Mouse (Mus musculus) kidney, postnatal 4 days (tissue): Measurements from ENCODE around the gene Cdc123.
A peak's percentile ranks its signal among the peaks of the same experiment; 100 is the strongest.

Experiments used
- DNase-seq, 2 experiments: peaks; one replicate each; pipeline ENCODE4 v3.0.0; 2021; ENCODE audit warnings: mixed read lengths in 2 of 2

The Cdc123 gene

GRCm38 (mm10) chr2:5804440-5805045, 40.4 kb downstream of the Cdc123 start:
- no peak for DNase-seq

- DNase-seq: no peak
Measured at GRCm38 (mm10) chr2:5801927-5802590, 42.9 kb downstream of the Cdc123 start.

DNA sequence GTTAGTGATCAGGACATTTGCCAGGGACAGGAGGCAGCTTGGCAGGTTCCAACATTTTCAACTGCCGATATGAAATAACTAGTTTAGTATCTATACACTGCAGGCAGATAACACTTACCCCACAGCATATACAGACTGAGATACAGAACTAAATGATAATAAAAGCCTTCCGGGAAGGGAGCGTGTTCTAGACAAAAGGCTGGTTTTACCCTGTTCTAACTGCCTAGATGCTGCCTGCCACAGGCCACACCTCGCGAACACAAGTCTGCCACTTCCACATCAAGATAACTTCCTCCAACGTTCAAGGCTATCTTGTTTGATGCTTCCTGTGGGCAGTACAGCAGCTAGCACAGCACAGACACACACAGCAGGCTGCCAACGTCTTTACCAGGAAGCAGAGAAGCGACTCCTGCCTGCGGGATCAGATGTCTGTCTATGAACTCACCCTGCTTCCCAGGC, 43.8 kb downstream of the Cdc123 start:
- DNase-seq: no peak

DNA sequence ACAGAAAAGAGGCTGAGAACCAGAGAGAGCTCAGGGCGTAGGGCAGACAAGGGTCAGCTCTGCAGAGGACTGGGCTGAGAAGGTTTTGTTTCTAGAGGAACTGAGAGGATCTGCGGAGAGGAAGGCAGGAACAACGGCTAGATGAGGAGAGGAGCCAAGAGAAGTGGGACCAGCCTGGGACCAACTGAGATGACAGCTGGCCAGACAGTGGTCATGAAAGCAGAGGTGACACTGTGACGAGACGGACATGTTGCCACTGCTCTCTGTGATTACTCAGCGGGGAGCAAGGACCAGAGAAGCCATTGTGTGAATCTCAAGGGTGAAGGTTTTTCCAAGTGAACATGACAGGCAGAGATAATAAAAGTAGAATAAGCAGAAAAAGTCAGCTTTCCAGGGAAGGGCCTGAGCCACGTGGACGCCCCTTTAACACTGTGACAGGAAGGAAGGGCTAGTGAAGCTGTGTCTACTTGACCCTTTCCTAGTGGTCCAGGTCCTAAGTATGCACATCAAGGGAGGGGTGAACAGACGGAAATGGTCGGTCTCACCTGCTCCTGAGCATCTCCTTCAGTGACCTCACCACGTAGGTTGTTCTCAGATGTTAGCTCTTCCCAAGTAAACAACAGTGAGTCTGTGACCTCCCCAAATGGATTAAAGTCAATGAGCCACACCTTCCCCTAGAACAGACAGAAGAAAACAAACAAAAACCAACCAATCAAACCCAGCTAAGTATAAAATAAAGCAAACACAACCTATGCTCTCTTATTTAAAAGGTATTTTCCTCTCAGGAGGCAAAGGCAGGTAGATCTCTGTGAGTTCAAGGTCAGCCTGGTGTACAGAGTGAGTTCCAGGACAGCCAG, 46.9 kb downstream of the Cdc123 start:
- DNase-seq: no peak

GRCm38 (mm10) chr2:5793771-5794170, 51.2 kb downstream of the Cdc123 start:
- peak; percentile 32 to 49 for DNase-seq

GRCm38 (mm10) chr2:5792056-5792455, 52.9 kb downstream of the Cdc123 start:
- DNase-seq: no peak

DNA sequence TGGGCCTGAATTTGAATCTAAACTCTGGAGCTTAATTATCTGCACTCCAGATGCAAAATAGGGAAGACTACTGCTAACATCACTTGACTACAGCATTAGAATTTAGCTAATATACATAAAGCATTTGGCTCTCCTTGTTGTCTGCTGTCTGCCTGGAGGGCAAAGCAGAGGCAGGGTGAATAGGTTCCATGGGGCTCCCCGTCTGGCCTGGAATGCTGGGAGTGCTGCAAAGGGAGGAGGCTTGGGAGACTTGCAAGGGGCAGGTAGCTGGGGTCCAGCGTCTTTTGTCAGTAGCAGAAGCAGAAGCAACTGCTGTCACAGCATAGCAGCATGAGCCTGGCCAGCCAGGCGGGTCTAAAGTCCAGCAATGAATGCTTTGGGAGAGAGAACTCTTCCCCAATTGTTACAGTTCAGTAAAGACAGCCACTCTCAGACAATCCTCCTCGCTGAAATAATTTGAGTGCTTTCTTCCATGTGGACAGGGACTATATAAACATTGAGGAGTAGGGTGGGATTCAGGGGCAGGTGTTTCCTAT, 55.3 kb downstream of the Cdc123 start:
- peak; percentile 18 to 43 for DNase-seq

DNA sequence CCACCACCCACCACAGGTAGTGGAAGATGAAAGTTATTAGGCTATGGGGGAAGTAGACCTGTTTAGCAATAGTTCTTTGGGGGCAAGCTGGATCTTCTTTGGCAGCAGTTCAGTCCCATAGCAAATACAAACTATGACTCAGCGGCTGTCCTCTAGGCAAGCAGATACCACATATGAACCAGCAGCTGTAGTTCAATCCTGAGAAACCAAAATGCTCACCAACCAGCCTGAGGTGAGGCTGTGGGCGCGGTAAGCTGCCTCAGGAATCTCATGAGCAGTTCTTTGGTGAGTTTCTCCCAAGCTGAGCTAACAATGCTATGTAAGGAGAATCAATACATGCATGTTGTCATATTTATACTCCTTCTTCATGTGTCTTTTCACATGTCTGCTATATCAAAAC, 57.6 kb downstream of the Cdc123 start:
- no peak for DNase-seq

- no peak for DNase-seq
Measured at GRCm38 (mm10) chr2:5772464-5772863, 72.5 kb downstream of the Cdc123 start.

- peak; percentile 38 to 45 for DNase-seq
Measured at GRCm38 (mm10) chr2:5770708-5771241, 74.2 kb downstream of the Cdc123 start.

GRCm38 (mm10) chr2:5769630-5770029, 75.3 kb downstream of the Cdc123 start:
- no peak for DNase-seq

DNA sequence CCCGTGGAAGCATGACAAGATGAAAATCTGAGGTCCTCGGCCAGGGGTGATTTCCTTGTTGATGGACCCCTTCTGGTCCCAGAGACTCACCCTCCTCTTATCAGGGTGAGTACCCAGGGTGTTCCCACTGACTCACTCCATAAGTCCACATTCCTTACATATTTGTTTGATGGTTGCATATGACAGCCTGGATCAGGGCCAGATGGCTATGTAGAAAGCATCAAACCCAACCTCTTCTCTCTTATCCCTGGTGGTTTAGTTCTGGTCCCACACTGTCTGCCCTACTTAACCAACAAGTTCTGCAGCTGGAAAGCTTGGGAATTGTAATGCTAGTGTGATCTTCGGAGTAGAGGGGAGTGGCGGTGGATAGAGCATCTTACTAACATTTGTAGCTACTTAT, 76.0 kb downstream of the Cdc123 start:
- DNase-seq: no peak

DNA sequence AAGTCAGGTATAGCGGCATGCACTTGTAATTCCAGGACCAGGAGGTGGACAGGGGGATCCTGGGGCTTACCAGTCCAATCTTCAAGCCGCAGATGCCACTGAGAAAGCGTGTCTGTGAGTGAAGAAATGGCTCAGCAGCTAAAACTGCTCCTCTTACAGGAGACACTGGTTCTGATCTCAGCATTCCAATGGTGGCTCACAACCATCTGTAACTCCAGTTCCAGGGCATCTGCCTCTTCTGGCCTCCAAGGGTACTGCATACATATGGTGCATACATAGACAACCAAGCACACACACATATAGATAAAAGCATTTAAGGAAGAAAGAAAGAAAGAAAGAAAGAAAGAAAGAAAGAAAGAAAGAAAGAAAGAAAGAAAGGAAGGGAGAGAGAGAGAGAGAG, 82.9 kb downstream of the Cdc123 start:
- DNase-seq: no peak

GRCm38 (mm10) chr2:5760479-5761008, 84.4 kb downstream of the Cdc123 start:
- DNase-seq: no peak

GRCm38 (mm10) chr2:5758569-5758968, 86.4 kb downstream of the Cdc123 start:
- no peak for DNase-seq

GRCm38 (mm10) chr2:5750872-5751271, 94.1 kb downstream of the Cdc123 start:
- no peak for DNase-seq

GRCm38 (mm10) chr2:5749210-5749609, 95.8 kb downstream of the Cdc123 start:
- DNase-seq: no peak

- DNase-seq: no peak
Measured at GRCm38 (mm10) chr2:5747545-5748043, 97.4 kb downstream of the Cdc123 start.

DNA sequence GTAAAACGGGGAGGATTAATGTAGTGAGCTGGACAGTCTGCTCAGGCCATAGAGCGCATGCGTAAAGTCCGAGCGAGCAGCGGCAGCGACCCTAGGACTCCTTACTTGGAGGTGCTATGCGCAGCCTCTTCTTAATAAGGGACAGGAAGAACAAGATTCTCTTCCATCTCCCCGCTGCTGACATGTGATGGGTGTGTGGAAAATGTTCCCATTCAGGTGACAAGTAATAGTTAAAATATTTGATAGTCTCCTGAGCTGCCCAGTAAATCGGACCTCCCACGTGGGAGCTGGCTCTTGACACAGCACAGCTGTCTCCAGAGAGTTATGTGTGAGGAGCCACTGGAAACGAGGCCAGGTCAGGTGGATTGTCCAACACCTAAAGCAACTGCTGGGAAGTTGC, 98.4 kb downstream of the Cdc123 start:
- DNase-seq: peak; percentile 69 to 75
